ENCODE assay signal across 8 mouse cellular contexts in the genomic region with DNA sequence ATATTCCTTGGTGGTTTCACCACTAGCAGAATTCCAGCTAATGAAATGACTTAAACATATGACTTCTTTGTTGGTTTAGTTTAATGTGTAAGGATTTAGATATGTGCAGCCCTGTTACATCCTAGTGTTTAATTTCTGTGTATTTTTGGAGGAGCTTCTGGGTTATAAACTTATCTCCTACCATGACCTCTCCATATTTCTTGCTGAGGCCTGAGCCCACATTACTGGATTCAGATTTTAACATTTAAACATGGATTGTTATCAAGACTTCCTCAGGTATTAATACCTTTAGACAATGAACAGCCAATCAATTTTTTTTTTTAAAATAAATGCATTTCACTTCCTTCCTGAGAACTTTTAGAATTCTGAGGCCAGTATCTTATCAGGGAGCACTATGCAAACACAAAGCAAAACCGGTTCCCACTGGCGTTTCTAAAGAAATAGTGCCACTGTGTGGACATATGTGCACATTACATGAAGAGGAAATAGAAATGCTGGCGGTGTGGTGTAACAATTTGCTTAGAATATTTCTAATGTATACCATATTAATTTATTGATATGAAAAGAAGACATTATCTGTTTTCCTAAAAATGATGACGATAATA.
DNase-seq lines count a peak whose midpoint lies in the region; ATAC-seq lines count a peak whose summit lies in the region.

No protein-coding gene starts in this region.

- no peak overlapping the region for H3K4me2 ChIP-seq in forebrain, embryonic 11.5 days (ENCODE audit: low read depth, low read length, severe bottlenecking)
- H3K4me2 ChIP-seq in midbrain, embryonic 15.5 days, result no peak overlapping the region

- H3K9me3 ChIP-seq in forebrain, embryonic 11.5 days (ENCODE audit: control insufficient read depth, low read length), result no peaks in the 10 kb centered on the region
- H3K9me3 ChIP-seq in forebrain, embryonic 10.5 days, result no peaks in the 10 kb centered on the region
- no peaks in the 10 kb centered on the region for H3K9me3 ChIP-seq in midbrain, embryonic 15.5 days

- H3K36me3 ChIP-seq in forebrain, embryonic 11.5 days (ENCODE audit: control insufficient read depth, insufficient read depth, low read length), result no peaks in the 10 kb centered on the region
- no peaks in the 10 kb centered on the region for H3K36me3 ChIP-seq in forebrain, embryonic 10.5 days (replicated peaks)
- no peaks in the 10 kb centered on the region for H3K36me3 ChIP-seq in midbrain, embryonic 15.5 days (replicated peaks)

- H3K4me1 ChIP-seq in forebrain, embryonic 11.5 days (replicated peaks; ENCODE audit: control insufficient read depth, insufficient read depth, low read length), result no peaks in the 10 kb centered on the region
- H3K4me1 ChIP-seq in forebrain, embryonic 10.5 days, result no peaks in the 10 kb centered on the region
- no peaks in the 10 kb centered on the region for H3K4me1 ChIP-seq in midbrain, embryonic 15.5 days

- H3K27ac ChIP-seq in forebrain, embryonic 11.5 days (ENCODE audit: low read depth, low read length), result no peak overlapping the region
- no peak overlapping the region for H3K27ac ChIP-seq in forebrain, embryonic 10.5 days
- no peak overlapping the region for H3K27ac ChIP-seq in midbrain, embryonic 15.5 days

- no peak overlapping the region for H3K4me3 ChIP-seq in forebrain, embryonic 11.5 days (ENCODE audit: low read depth, low read length)
- H3K4me3 ChIP-seq in forebrain, embryonic 10.5 days, result no peak overlapping the region
- H3K4me3 ChIP-seq in midbrain, embryonic 15.5 days, result no peak overlapping the region

- WGBS in forebrain, embryonic 11.5 days, result 3% methylated on average over 4 of the region's 4 CpGs
- WGBS in forebrain, embryonic 10.5 days, result 5% methylated on average over 4 of the region's 4 CpGs
- 3% methylated on average over 4 of the region's 4 CpGs for WGBS in midbrain, embryonic 15.5 days

- ATAC-seq in forebrain, embryonic 11.5 days (replicated peaks; ENCODE audit: low FRiP score), result peak; percentile 77
- ATAC-seq in midbrain, embryonic 15.5 days (replicated peaks), result peak; percentile 77

- no peak overlapping the region for H3K9ac ChIP-seq in forebrain, embryonic 11.5 days (ENCODE audit: low read length)
- H3K9ac ChIP-seq in midbrain, embryonic 15.5 days, result no peak overlapping the region

- no peaks in the 10 kb centered on the region for H3K27me3 ChIP-seq in forebrain, embryonic 11.5 days (ENCODE audit: control insufficient read depth, insufficient read depth, low read length)
- H3K27me3 ChIP-seq in forebrain, embryonic 10.5 days (ENCODE audit: poor library complexity, severe bottlenecking), result no peaks in the 10 kb centered on the region
- no peaks in the 10 kb centered on the region for H3K27me3 ChIP-seq in midbrain, embryonic 15.5 days (replicated peaks)

- DNase-seq in forebrain, embryonic 11.5 days (ENCODE audit: low spot score), result no peak
- no peak for DNase-seq in forebrain, embryonic 10.5 days (ENCODE audit: extremely low spot score, low spot score)
- DNase-seq in urinary bladder, postnatal 14 days (ENCODE audit: low spot score), result peak; percentile 28
- no peak for DNase-seq in urinary bladder, adult 2 months (ENCODE audit: low spot score)
- peak; percentile 5 for DNase-seq in fibroblast of lung, adult 2 months (ENCODE audit: low read depth)
- DNase-seq in kidney, postnatal 14 days, result peak; percentile 33
- DNase-seq in B cell, adult 2 months, result no peak

Comparison
In these comparisons a context has a peak if more than half of its experiments do, and no peak if none do; other contexts are left out.
1. DNase-seq: peak in urinary bladder, postnatal 14 days (single experiment), fibroblast of lung, adult 2 months (single experiment) and kidney, postnatal 14 days (single experiment); none in forebrain, embryonic 11.5 days (single experiment), forebrain, embryonic 10.5 days (single experiment), urinary bladder, adult 2 months (single experiment) and B cell, adult 2 months (0 of 2).